Mouse (Mus musculus): ENCODE results near the gene Adam23. TPM values are rescaled to one million over a fixed set of nuclear protein-coding genes. Genes with fewer than 3 reads are reported as not detected.
A peak's percentile ranks its signal among the peaks of the same experiment; 100 is the strongest.

Adam23 gene
- 6.6 and 8.2 TPM in 2 replicates for polyA plus RNA-seq (2014; fragmentation: Nextera tagmentation; extraction: Ambion mirVana)

DNA sequence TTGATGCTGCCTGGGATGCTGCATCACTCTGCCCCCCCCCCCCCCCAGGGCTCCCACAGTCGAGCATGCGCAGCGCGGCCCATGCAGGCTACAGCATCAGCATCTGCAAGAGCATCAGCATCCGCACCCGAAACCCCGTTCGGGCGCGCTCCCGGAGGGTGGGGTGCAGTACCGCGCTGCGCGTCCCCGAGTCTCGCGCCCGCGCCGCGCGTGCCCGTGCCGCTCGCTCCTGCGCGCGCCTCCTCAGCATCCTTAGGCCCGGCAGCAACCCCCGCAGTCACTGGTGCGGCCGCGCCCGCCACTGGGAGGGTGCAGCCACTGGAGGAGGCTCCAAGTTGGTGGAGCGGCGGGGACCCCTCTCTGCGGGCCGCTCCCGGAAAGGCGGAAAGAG is at the start of gene Adam23:
Gene Adam23 (plus strand): TSS at position 236 of the 391 bp plus-strand sequence.
- H3K27me3 ChIP-seq (replicated peaks; ENCODE audit: control insufficient read depth, insufficient read depth, low read length) = no peaks in the 10 kb centered on the region
- under 1% methylated on average over 38 of the region's 41 CpGs for WGBS
- peak; percentile 91 for ATAC-seq
- peak; percentile 85 for DNase-seq (ENCODE audit: low spot score)
- H3K9me3 ChIP-seq (replicated peaks; ENCODE audit: control insufficient read depth, low read length) = no peaks in the 10 kb centered on the region
- H3K4me2 ChIP-seq (ENCODE audit: low read length) = peak within 1 kb of the TSS; percentile 98
- 0 out of 2 replicates have a peak, but pooled peaks cover 3% of the 10 kb centered on the region for H3K4me1 ChIP-seq (ENCODE audit: control insufficient read depth, insufficient read depth, low read length)
- H3K4me3 ChIP-seq (ENCODE audit: low read depth, low read length) = peak within 1 kb of the TSS; percentile 82
- H3K9ac ChIP-seq (ENCODE audit: low read length) = peak within 1 kb of the TSS; percentile 90
- H3K27ac ChIP-seq (ENCODE audit: low read depth, low read length) = peak within 1 kb of the TSS; percentile 40; the same call in 1 of the 2 replicates
- 0 out of 2 replicates have a peak, but pooled peaks cover 4% of the 10 kb centered on the region for H3K36me3 ChIP-seq (ENCODE audit: control insufficient read depth, insufficient read depth, low read length)

DNA sequence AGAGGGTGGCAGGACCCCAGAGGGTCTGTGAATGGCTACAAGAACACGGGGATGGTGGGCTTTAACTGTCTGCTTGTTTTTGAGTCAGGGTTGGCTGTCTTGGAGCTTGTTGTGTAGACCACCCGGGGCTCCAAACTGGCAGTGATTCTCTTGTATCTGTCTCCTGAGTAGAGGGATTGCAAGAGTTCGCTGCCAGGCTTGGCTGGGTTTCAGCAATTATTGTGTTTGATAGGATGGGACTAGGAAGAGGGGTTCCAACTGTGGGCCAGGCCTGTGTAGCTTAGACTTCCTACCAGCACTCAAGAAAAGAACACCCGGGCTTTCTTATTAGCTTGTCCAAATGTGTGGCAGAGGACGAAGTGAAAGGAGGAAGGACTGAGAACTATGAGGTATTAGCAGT is 44.6 kb upstream of the Adam23 start:
- H3K4me1 ChIP-seq (ENCODE audit: control insufficient read depth, insufficient read depth, low read length) = no peaks in the 10 kb centered on the region
- no peaks in the 10 kb centered on the region for H3K27me3 ChIP-seq (replicated peaks; ENCODE audit: control insufficient read depth, insufficient read depth, low read length)
- H3K36me3 ChIP-seq (ENCODE audit: control insufficient read depth, insufficient read depth, low read length) = no peaks in the 10 kb centered on the region
- ATAC-seq (no peak), DNase-seq (ENCODE audit: low spot score) (peak; percentile 27)
- 50% methylated on average over 5 of the region's 5 CpGs for WGBS
- H3K9me3 ChIP-seq (replicated peaks; ENCODE audit: control insufficient read depth, low read length) = no peaks in the 10 kb centered on the region
- no peak overlapping the region for H3K27ac ChIP-seq (ENCODE audit: low read depth, low read length)
- H3K4me3 ChIP-seq (ENCODE audit: low read depth, low read length) = no peak overlapping the region
- no peak overlapping the region for H3K9ac ChIP-seq (ENCODE audit: low read length)
- no peak overlapping the region for H3K4me2 ChIP-seq (ENCODE audit: low read length)

DNA sequence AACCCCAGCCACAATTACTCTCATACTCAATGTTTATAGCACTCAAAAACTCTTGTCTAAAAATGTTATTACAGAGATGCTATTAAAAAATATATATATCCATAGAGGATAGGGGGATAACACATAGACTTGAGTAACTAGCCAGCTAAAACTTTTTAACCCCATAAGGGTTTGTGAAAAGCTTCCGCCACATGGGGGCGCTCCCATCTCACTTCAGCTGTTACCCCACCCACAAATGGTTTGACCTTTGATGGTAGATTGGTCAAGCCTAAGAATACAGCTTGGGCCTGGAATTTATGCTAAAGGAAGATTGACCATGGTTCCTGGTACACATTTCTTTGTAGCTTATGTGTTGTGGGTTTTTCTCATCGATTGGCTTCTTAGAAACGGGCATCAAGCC is 42.1 kb upstream of the Adam23 start:
- H3K9me3 ChIP-seq (replicated peaks; ENCODE audit: control insufficient read depth, low read length) = no peaks in the 10 kb centered on the region
- H3K36me3 ChIP-seq (ENCODE audit: control insufficient read depth, insufficient read depth, low read length) = no peaks in the 10 kb centered on the region
- no peak overlapping the region for H3K27ac ChIP-seq (ENCODE audit: low read depth, low read length)
- no peak overlapping the region for H3K9ac ChIP-seq (ENCODE audit: low read length)
- no peak for DNase-seq (ENCODE audit: low spot score)
- no peaks in the 10 kb centered on the region for H3K4me1 ChIP-seq (ENCODE audit: control insufficient read depth, insufficient read depth, low read length)
- no peaks in the 10 kb centered on the region for H3K27me3 ChIP-seq (replicated peaks; ENCODE audit: control insufficient read depth, insufficient read depth, low read length)
- no peak overlapping the region for H3K4me2 ChIP-seq (ENCODE audit: low read length)
- WGBS = 51% methylated on average over 4 of the region's 4 CpGs
- ATAC-seq = no peak
- no peak overlapping the region for H3K4me3 ChIP-seq (ENCODE audit: low read depth, low read length)

DNA sequence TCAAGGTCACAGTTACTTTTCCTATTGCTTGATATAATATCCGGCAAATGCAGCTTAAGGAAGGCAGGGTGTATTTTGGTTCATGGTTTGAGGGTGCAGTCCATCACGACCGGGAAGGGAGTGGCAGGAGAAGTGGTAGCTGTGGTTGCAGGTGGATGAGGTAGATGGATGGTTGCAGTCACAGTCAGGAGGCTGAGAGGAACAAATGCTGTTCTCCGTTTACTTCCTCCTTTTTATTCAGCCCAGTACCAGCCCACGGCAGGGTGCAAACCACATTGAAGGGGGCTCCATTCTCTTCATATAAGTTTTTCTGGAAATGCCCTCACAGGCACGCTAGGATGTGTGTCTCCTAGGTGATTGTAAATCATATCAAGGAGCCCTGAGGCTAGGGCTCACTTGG is 37.3 kb upstream of the Adam23 start:
- Histone ChIP-seq H3K9ac (ENCODE audit: low read length) (no peak overlapping the region), H3K4me1 (ENCODE audit: control insufficient read depth, insufficient read depth, low read length) (no peaks in the 10 kb centered on the region), H3K27ac (ENCODE audit: low read depth, low read length) (no peak overlapping the region), H3K4me3 (ENCODE audit: low read depth, low read length) (no peak overlapping the region), H3K4me2 (ENCODE audit: low read length) (no peak overlapping the region), H3K9me3 (replicated peaks; ENCODE audit: control insufficient read depth, low read length) (no peaks in the 10 kb centered on the region), H3K36me3 (ENCODE audit: control insufficient read depth, insufficient read depth, low read length) (no peaks in the 10 kb centered on the region), H3K27me3 (replicated peaks; ENCODE audit: control insufficient read depth, insufficient read depth, low read length) (no peaks in the 10 kb centered on the region)
- DNase-seq (ENCODE audit: low spot score) = no peak
- 75% methylated on average over 6 of the region's 6 CpGs for WGBS
- no peak for ATAC-seq

DNA sequence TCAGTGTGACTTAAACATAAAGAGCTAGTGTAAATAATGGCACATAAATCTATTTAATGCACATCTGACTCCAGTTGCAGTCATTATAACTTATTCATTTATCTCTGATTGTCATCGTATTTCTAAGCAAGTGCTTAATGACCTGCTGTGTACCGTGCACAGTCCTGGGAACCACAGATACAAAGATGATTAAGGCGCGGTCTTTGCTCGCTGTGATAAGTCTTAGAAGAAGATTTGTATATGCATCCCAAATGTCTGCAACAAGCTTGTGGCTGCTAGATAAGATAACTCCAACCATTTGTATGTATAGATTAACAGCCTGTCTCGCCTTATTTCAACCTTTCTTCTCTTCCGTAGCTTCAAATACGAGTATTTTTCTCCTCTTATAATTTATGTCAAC is 27.2 kb upstream of the Adam23 start:
- H3K36me3 ChIP-seq (ENCODE audit: control insufficient read depth, insufficient read depth, low read length) = no peaks in the 10 kb centered on the region
- no peak for ATAC-seq

DNA sequence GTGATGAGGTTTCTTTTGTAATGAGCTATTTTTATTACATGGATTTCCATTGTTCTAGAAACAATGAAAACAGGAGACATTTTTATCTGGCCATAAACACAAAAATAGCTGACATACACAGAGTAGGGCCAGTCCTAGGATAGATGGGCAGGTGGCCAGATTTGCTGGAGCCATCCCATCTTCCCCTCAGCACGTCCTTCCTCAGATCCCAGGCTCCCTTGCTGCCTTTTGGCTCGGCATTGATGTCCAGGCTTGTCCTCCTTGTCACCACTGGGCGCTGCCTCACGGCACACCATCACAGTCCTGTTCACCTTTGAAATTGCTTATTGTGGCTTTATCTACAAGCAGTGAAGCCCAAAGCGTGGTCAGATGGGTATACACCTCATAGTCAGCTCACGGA is 15.0 kb upstream of the Adam23 start:
- H3K9ac ChIP-seq (ENCODE audit: low read length) = no peak overlapping the region
- WGBS = 85% methylated on average over 6 of the region's 6 CpGs
- no peak overlapping the region for H3K27ac ChIP-seq (ENCODE audit: low read depth, low read length)
- DNase-seq (ENCODE audit: low spot score) = no peak
- no peaks in the 10 kb centered on the region for H3K4me1 ChIP-seq (ENCODE audit: control insufficient read depth, insufficient read depth, low read length)
- H3K36me3 ChIP-seq (ENCODE audit: control insufficient read depth, insufficient read depth, low read length) = no peaks in the 10 kb centered on the region
- no peak for ATAC-seq
- no peak overlapping the region for H3K4me3 ChIP-seq (ENCODE audit: low read depth, low read length)
- H3K9me3 ChIP-seq (replicated peaks; ENCODE audit: control insufficient read depth, low read length) = no peaks in the 10 kb centered on the region
- no peak overlapping the region for H3K4me2 ChIP-seq (ENCODE audit: low read length)
- no peaks in the 10 kb centered on the region for H3K27me3 ChIP-seq (replicated peaks; ENCODE audit: control insufficient read depth, insufficient read depth, low read length)

More for the DNA sequence above, 27.2 kb upstream of the Adam23 start:
- Histone ChIP-seq H3K9ac (ENCODE audit: low read length) (no peak overlapping the region), H3K4me1 (ENCODE audit: control insufficient read depth, insufficient read depth, low read length) (peaks cover 3% of the 10 kb centered on the region; the same call in 1 of the 2 replicates), H3K9me3 (replicated peaks; ENCODE audit: control insufficient read depth, low read length) (no peaks in the 10 kb centered on the region), H3K27ac (ENCODE audit: low read depth, low read length) (no peak overlapping the region), H3K4me3 (ENCODE audit: low read depth, low read length) (no peak overlapping the region), H3K27me3 (replicated peaks; ENCODE audit: control insufficient read depth, insufficient read depth, low read length) (no peaks in the 10 kb centered on the region), H3K4me2 (ENCODE audit: low read length) (no peak overlapping the region)
- WGBS = 85% methylated on average over 8 of the region's 8 CpGs
- DNase-seq (ENCODE audit: low spot score) = no peak

DNA sequence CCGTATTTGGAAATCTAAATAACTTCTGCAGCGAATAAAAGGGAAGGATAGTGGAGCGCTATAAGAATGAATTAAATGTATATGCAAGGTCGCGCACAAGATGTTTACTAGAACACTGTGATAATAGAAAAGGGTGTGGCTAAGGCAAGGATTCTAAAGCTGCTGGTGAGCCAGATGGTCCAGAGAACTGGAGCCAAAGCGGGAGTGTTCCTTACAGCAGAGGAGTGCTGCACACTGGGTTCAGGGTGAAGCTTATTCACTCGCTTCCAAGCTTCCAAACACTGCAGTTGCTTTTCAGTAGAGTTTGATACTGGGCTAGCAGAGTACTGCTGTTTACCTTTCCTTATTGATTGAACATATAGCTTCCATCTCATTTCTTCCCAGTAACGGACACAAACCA is 14.5 kb upstream of the Adam23 start:
- Histone ChIP-seq H3K4me1 (ENCODE audit: control insufficient read depth, insufficient read depth, low read length) (no peaks in the 10 kb centered on the region), H3K4me3 (ENCODE audit: low read depth, low read length) (no peak overlapping the region), H3K9ac (ENCODE audit: low read length) (no peak overlapping the region), H3K27me3 (replicated peaks; ENCODE audit: control insufficient read depth, insufficient read depth, low read length) (no peaks in the 10 kb centered on the region), H3K4me2 (ENCODE audit: low read length) (no peak overlapping the region), H3K27ac (ENCODE audit: low read depth, low read length) (no peak overlapping the region), H3K36me3 (ENCODE audit: control insufficient read depth, insufficient read depth, low read length) (no peaks in the 10 kb centered on the region), H3K9me3 (replicated peaks; ENCODE audit: control insufficient read depth, low read length) (no peaks in the 10 kb centered on the region)
- DNase-seq (ENCODE audit: low spot score) (peak; percentile 59), ATAC-seq (no peak; the same call in 1 of the 2 replicates)
- WGBS = 79% methylated on average over 8 of the region's 8 CpGs

DNA sequence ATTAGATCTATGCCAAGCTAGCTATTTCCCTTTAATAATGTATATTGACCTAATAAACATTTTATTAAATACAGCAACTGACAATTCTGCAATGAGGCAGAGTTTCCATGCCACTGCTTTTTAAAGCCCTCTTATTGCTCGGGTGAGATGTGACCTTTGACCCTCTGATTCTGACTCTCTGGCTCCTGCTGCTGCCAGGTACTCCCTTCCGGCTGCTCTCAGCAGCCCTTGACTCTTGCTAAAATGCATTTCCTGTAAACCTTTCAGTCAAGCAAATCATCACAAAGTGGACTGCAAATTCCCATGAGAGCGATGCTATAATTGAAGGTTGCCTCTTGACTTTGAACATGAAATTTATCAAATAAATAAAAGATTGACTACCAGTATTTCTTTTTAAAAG is 13.8 kb upstream of the Adam23 start:
- no peaks in the 10 kb centered on the region for H3K36me3 ChIP-seq (ENCODE audit: control insufficient read depth, insufficient read depth, low read length)
- DNase-seq (ENCODE audit: low spot score) (no peak), ATAC-seq (no peak)
- H3K9me3 ChIP-seq (replicated peaks; ENCODE audit: control insufficient read depth, low read length) = no peaks in the 10 kb centered on the region
- no peak overlapping the region for H3K9ac ChIP-seq (ENCODE audit: low read length)
- no peaks in the 10 kb centered on the region for H3K4me1 ChIP-seq (ENCODE audit: control insufficient read depth, insufficient read depth, low read length)
- H3K4me2 ChIP-seq (ENCODE audit: low read length) = no peak overlapping the region
- 65% methylated on average over 3 of the region's 3 CpGs for WGBS
- no peak overlapping the region for H3K27ac ChIP-seq (ENCODE audit: low read depth, low read length)
- no peak overlapping the region for H3K4me3 ChIP-seq (ENCODE audit: low read depth, low read length)
- no peaks in the 10 kb centered on the region for H3K27me3 ChIP-seq (replicated peaks; ENCODE audit: control insufficient read depth, insufficient read depth, low read length)

DNA sequence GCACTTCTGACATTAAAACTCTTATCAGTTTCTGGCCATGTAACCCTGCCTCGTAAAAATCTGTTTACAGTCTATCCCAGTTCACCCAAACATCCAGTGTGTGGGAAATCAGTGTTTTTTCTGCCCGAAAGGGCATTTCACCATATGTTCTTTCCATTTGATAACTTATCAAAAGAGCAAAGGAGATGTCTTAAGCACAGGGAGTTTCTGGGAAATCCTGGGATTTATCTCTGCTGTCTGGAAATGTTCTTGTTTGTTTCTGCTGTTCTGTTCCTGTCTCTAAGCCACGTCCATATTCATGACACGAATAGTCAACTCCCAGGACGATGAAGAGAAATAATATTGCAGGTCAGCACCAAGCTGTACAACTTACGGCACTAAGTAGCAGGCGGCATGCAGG is 11.6 kb upstream of the Adam23 start:
- no peaks in the 10 kb centered on the region for H3K9me3 ChIP-seq (replicated peaks; ENCODE audit: control insufficient read depth, low read length)
- H3K9ac ChIP-seq (ENCODE audit: low read length) = no peak overlapping the region
- no peaks in the 10 kb centered on the region for H3K4me1 ChIP-seq (ENCODE audit: control insufficient read depth, insufficient read depth, low read length)
- ATAC-seq (no peak), DNase-seq (ENCODE audit: low spot score) (no peak)
- no peak overlapping the region for H3K27ac ChIP-seq (ENCODE audit: low read depth, low read length)
- no peak overlapping the region for H3K4me3 ChIP-seq (ENCODE audit: low read depth, low read length)
- H3K4me2 ChIP-seq (ENCODE audit: low read length) = no peak overlapping the region
- H3K36me3 ChIP-seq (ENCODE audit: control insufficient read depth, insufficient read depth, low read length) = no peaks in the 10 kb centered on the region
- H3K27me3 ChIP-seq (replicated peaks; ENCODE audit: control insufficient read depth, insufficient read depth, low read length) = no peaks in the 10 kb centered on the region
- 72% methylated on average over 7 of the region's 7 CpGs for WGBS
